Mouse (Mus musculus) ES-E14 (cell line): Measurements from ENCODE around the gene Tcl1b5.

Experiments used
- CHD2 ChIP-seq: IDR thresholded peaks from 2 replicates; pipeline ENCODE4 v1.6.1; 2014; ENCODE audit warnings: mild to moderate bottlenecking, low read depth, low read length, inconsistent platforms
- HCFC1 ChIP-seq: IDR thresholded peaks from 2 replicates; pipeline ENCODE4 v1.6.1; 2012; ENCODE audit warnings: low read length, inconsistent platforms, borderline replicate concordance; ENCODE audit not compliant: insufficient read depth
- ZC3H11A ChIP-seq: IDR thresholded peaks from 2 replicates; pipeline ENCODE4 v1.6.1; 2012; ENCODE audit warnings: low read depth, mild to moderate bottlenecking, inconsistent platforms, low read length, borderline replicate concordance
- ZNF384 ChIP-seq: IDR thresholded peaks from 2 replicates; pipeline ENCODE4 v1.6.1; 2012; ENCODE audit warnings: low read depth, low read length, inconsistent platforms

DNA sequence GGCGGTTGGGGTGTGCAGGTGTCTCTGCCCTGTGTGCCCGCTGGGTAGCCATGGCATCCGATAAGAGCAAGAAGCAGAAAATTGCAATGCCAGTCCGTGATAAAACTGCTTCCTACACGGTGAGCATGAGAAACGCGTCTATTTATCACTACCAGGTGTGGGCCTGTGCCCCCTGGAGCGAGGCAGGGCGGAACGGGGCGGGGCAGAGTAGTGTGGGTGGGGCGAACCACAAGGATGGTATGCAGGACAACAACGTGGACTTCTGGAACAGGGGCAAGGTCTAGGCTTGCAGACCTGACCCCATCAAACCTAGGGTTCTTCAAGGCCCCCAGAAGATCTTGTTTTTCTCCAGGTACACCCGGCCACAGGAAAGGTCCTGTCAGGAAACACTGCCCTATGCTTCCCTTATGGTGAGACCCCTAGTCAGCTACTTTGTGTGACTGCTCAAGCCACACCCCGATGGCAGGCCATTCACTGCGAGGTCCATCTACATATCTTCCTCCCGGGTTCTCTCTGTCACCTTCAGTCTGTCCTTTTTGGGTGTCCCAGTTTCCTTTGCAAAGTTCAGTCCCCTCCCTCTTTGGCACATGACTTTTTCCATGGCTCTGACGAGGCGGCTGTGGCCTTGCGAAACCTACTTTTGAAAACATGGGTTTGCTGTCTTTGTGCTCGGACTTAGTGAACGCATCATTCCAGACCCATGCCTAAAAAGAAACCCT lies 46.6 kb downstream of the Tcl1b5 start, which contains the start of gene Tcl1:
- no peak for TF ChIP-seq HCFC1
- no peak for TF ChIP-seq ZC3H11A
- no peak for TF ChIP-seq ZNF384
- TF ChIP-seq CHD2 = no peak
